Mouse (Mus musculus) heart, postnatal 0 days (tissue): ENCODE data around the gene Glis3. TPM values are rescaled to one million over a fixed set of nuclear protein-coding genes. Genes with fewer than 3 reads are reported as not detected.

Experiments used
- ATAC-seq: fragments of 200-750 bp; cut with Nextera tagmentation; 2 replicates; pipeline ENCODE4 v1.8.0; 2017; ENCODE audit warnings: low read depth, moderate number of reproducible peaks, moderate library complexity; ENCODE audit not compliant: insufficient read depth
- DNase-seq: peaks from one replicate; pipeline ENCODE4 v3.0.0-alpha.2; 2016; ENCODE audit warnings: low spot score
- H3K27ac ChIP-seq: fragments of 300-500 bp; sonication (generic); 2 replicates; pipeline ENCODE4 v1.5.1; 2014; ENCODE audit warnings: low read depth, mild to moderate bottlenecking
- H3K27me3 ChIP-seq: fragments of 300-500 bp; sonication (generic); 2 replicates; pipeline ENCODE4 v1.6.1; 2014; ENCODE audit warnings: low read length, mixed read lengths; ENCODE audit not compliant: control insufficient read depth, insufficient read depth
- H3K36me3 ChIP-seq: fragments of 300-500 bp; sonication (generic); replicated peaks from 2 replicates; pipeline ENCODE4 v1.6.1; 2014; ENCODE audit warnings: low read length, mixed read lengths; ENCODE audit not compliant: control insufficient read depth, insufficient read depth
- H3K4me1 ChIP-seq: fragments of 300-500 bp; sonication (generic); 2 replicates; pipeline ENCODE4 v1.6.1; 2014; ENCODE audit warnings: antibody characterized with exemption; ENCODE audit not compliant: control insufficient read depth, insufficient read depth
- H3K4me2 ChIP-seq: fragments of 300-500 bp; sonication (generic); 2 replicates; pipeline ENCODE4 v1.6.1; 2014; ENCODE audit warnings: low read depth, mild to moderate bottlenecking, low read length, moderate library complexity
- H3K4me3 ChIP-seq: fragments of 300-500 bp; sonication (generic); 2 replicates; pipeline ENCODE4 v1.5.1; 2014; ENCODE audit warnings: low read depth, low read length
- H3K9ac ChIP-seq: fragments of 300-500 bp; sonication (generic); replicated peaks from 2 replicates; pipeline ENCODE4 v1.6.1; 2014; ENCODE audit warnings: low read depth, low read length, mixed read lengths
- H3K9me3 ChIP-seq: fragments of 300-500 bp; sonication (generic); replicated peaks from 2 replicates; pipeline ENCODE4 v1.6.1; 2016; ENCODE audit warnings: low read length; ENCODE audit not compliant: control insufficient read depth
- CTCF ChIP-seq: IDR thresholded peaks from 2 replicates; pipeline ENCODE4 v1.5.1; 2016; ENCODE audit warnings: antibody characterized with exemption, control low read depth, low read depth
- EP300 ChIP-seq: IDR thresholded peaks from 2 replicates; pipeline ENCODE4 v1.6.1; 2016; ENCODE audit warnings: antibody characterized with exemption, low read depth
- WGBS: fragments of 180-500 bp; shearing (Covaris S2); extraction: QIAGEN DNeasy Blood & Tissue Kit; methylation state at CpG from one replicate; pipeline ENCODE4 v1.1.7; 2014; 5-methylcytosine and 5-hydroxymethylcytosine counted together
- polyA plus RNA-seq: library from polyadenylated mRNA; unstranded; fragments of >200 nt; fragmentation: Nextera tagmentation; extraction: Ambion mirVana; gene quantifications from 2 replicates; pipeline ENCODE4 v1.2.1, GENCODE M21; 2015
- total RNA-seq: library from RNA; depleted of rRNA; stranded (reverse); fragments of >200 nt; gene quantifications from 2 replicates; pipeline ENCODE4 v1.2.3, GENCODE M21; 2014; ENCODE audit warnings: low replicate concordance

Glis3 gene
- total and polyA plus RNA-seq, 2 experiments from 2014 or later: 0.34 to 10.0 TPM

GRCm38 (mm10) chr19:28511910-28512309 is 168.0 kb downstream of the Glis3 start:
- Histone ChIP-seq H3K4me3 (no peak overlapping the region), H3K4me1 (no peaks in the 10 kb centered on the region), H3K27ac (no peak overlapping the region), H3K36me3 (no peaks in the 10 kb centered on the region), H3K9me3 (no peaks in the 10 kb centered on the region), H3K9ac (no peak overlapping the region), H3K4me2 (no peak overlapping the region), H3K27me3 (no peaks in the 10 kb centered on the region)
- 92% methylated on average over 1 of the region's 1 CpGs for WGBS
- no peak for ATAC-seq
- TF ChIP-seq CTCF (no peak), EP300 (no peak)
- DNase-seq: no peak

DNA sequence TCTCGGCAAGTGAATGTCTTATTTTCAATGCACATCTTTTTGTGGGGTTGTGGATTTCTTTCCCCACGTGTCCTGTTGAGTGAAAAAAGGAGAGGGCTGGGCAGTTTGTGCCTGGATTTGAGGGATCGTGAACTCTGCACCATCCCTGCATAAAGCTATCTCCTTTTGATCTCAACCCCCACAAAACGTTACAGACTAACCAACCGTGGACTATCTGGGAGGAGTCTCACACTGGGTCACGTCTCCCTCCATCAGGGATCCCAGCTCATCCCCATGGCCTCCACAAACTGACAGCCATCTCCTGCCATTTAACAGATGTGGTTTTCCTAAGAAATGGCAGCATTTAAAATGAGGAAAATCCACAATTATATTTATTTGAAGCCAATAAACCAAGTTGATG is 174.5 kb downstream of the Glis3 start:
- ATAC-seq (no peak), DNase-seq (no peak)
- H3K27ac ChIP-seq: no peak overlapping the region
- WGBS: 79% methylated on average over 6 of the region's 6 CpGs
- TF ChIP-seq CTCF (no peak), EP300 (no peak)
- no peak overlapping the region for H3K9ac ChIP-seq
- H3K9me3 ChIP-seq: no peaks in the 10 kb centered on the region
- no peaks in the 10 kb centered on the region for H3K27me3 ChIP-seq
- no peaks in the 10 kb centered on the region for H3K36me3 ChIP-seq
- H3K4me2 ChIP-seq: no peak overlapping the region
- no peak overlapping the region for H3K4me3 ChIP-seq
- H3K4me1 ChIP-seq: no peaks in the 10 kb centered on the region

- Histone ChIP-seq H3K27me3 (no peaks in the 10 kb centered on the region), H3K4me2 (no peak overlapping the region), H3K9ac (no peak overlapping the region), H3K9me3 (no peaks in the 10 kb centered on the region), H3K4me3 (no peak overlapping the region), H3K27ac (no peak overlapping the region), H3K4me1 (no peaks in the 10 kb centered on the region), H3K36me3 (no peaks in the 10 kb centered on the region)
- no peak for TF ChIP-seq CTCF
- no peak for TF ChIP-seq EP300
- DNase-seq (no peak), ATAC-seq (no peak; the same call in 1 of the 2 replicates)
- 49% methylated on average over 12 of the region's 12 CpGs for WGBS
Measured at GRCm38 (mm10) chr19:28503011-28503410, 176.9 kb downstream of the Glis3 start.

GRCm38 (mm10) chr19:28500975-28501374 is 178.9 kb downstream of the Glis3 start:
- H3K27me3 ChIP-seq: no peaks in the 10 kb centered on the region
- no peak overlapping the region for H3K27ac ChIP-seq
- H3K36me3 ChIP-seq: no peaks in the 10 kb centered on the region
- H3K4me1 ChIP-seq: no peaks in the 10 kb centered on the region
- WGBS: 89% methylated on average over 9 of the region's 9 CpGs
- no peak overlapping the region for H3K4me2 ChIP-seq
- no peak overlapping the region for H3K4me3 ChIP-seq
- no peak overlapping the region for H3K9ac ChIP-seq
- DNase-seq: no peak
- no peak for ATAC-seq
- H3K9me3 ChIP-seq: no peaks in the 10 kb centered on the region
- no peak for TF ChIP-seq CTCF
- TF ChIP-seq EP300: no peak

DNA sequence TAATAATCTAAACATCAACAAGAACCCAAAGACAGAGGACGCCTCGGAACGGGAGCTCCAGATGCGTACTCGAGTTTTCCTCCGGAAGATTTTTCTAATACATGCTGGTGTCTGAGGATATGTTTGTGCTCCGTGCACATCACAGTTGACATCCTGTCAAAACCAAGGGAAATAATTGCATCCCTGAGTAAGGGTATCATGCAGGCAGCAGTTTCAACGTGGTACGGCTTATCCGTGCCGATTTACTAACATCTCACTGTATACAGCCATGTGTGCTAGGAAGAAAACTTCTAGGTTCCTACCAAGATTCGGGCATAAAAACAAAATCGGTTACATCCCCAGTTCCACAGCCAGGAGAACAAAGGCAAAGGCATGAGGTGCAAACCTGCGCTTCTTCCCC is 179.4 kb downstream of the Glis3 start:
- no peak overlapping the region for H3K27ac ChIP-seq
- no peaks in the 10 kb centered on the region for H3K36me3 ChIP-seq
- no peaks in the 10 kb centered on the region for H3K4me1 ChIP-seq
- no peak overlapping the region for H3K4me2 ChIP-seq
- 88% methylated on average over 14 of the region's 14 CpGs for WGBS
- TF ChIP-seq CTCF (no peak), EP300 (no peak)
- H3K27me3 ChIP-seq: no peaks in the 10 kb centered on the region
- H3K4me3 ChIP-seq: no peak overlapping the region
- no peak overlapping the region for H3K9ac ChIP-seq
- DNase-seq (no peak), ATAC-seq (no peak)
- H3K9me3 ChIP-seq: no peaks in the 10 kb centered on the region

- no peak overlapping the region for H3K4me2 ChIP-seq
- ATAC-seq (no peak), DNase-seq (no peak)
- no peaks in the 10 kb centered on the region for H3K36me3 ChIP-seq
- H3K27ac ChIP-seq: no peak overlapping the region
- TF ChIP-seq CTCF: no peak
- no peaks in the 10 kb centered on the region for H3K27me3 ChIP-seq
- no peaks in the 10 kb centered on the region for H3K9me3 ChIP-seq
- H3K4me1 ChIP-seq: no peaks in the 10 kb centered on the region
- no peak overlapping the region for H3K4me3 ChIP-seq
- H3K9ac ChIP-seq: no peak overlapping the region
- 88% methylated on average over 5 of the region's 5 CpGs for WGBS
Measured at GRCm38 (mm10) chr19:28499786-28500185, 180.1 kb downstream of the Glis3 start.
